Mouse (Mus musculus) MEL (cell line): ENCODE results near the gene 1700020D05Rik. TPM values are rescaled to one million over a fixed set of nuclear protein-coding genes. Genes with fewer than 3 reads are reported as not detected.
"Not testable (repeated sequence)": the region's sequence is repeated elsewhere in the genome, so short reads cannot be mapped to it uniquely, and the experiment has no call there.

Experiments
- DNase-seq: peaks from one replicate; pipeline ENCODE4 v3.0.0; 2011; ENCODE audit warnings: low read depth, low spot score
- H3K27ac ChIP-seq: 2 replicates; pipeline ENCODE4 v1.5.1; 2012; ENCODE audit warnings: low read depth, mild to moderate bottlenecking, control low read depth, low read length, moderate library complexity; ENCODE audit not compliant: control insufficient read depth
- H3K27me3 ChIP-seq, 2 experiments: fragments of 150-350 bp in 1 of 2; sonication (generic) in 1 of 2; 2 replicates each; pipeline ENCODE4 v1.6.1; 2012; ENCODE audit warnings: low read length in 2 of 2, mild to moderate bottlenecking in 2 of 2, improper control_type of control experiment in 1 of 2, moderate library complexity in 1 of 2; ENCODE audit not compliant: insufficient read depth in 2 of 2, control insufficient read depth in 1 of 2
- H3K36me3 ChIP-seq, 2 experiments: 2 replicates each; pipeline ENCODE4 v1.6.1; 2012 to 2014; ENCODE audit warnings: low read length in 2 of 2, improper control_type of control experiment in 1 of 2, inconsistent platforms in 1 of 2, mild to moderate bottlenecking in 1 of 2; ENCODE audit not compliant: insufficient read depth in 2 of 2, control insufficient read depth in 1 of 2
- H3K4me1 ChIP-seq, 2 experiments: fragments of 150-350 bp in 1 of 2; sonication (generic) in 1 of 2; 2 replicates each; pipeline ENCODE4 v1.6.1; 2012; ENCODE audit warnings: low read length in 2 of 2, improper control_type of control experiment in 1 of 2, mild to moderate bottlenecking in 1 of 2; ENCODE audit not compliant: insufficient read depth in 2 of 2, control insufficient read depth in 1 of 2
- H3K4me3 ChIP-seq, 2 experiments: fragments of 150-350 bp in 1 of 2; sonication (generic) in 1 of 2; 2 replicates each; pipeline ENCODE4 v1.5.1; 2012; ENCODE audit warnings: low read depth in 2 of 2, low read length in 2 of 2, mild to moderate bottlenecking in 2 of 2, moderate library complexity in 2 of 2, control low read depth in 1 of 2, improper control_type of control experiment in 1 of 2; ENCODE audit not compliant: control insufficient read depth in 1 of 2, insufficient read depth in 1 of 2
- H3K79me2 ChIP-seq: 2 replicates; pipeline ENCODE4 v1.6.1; 2012; ENCODE audit warnings: mild to moderate bottlenecking, low read length, moderate library complexity; ENCODE audit not compliant: control insufficient read depth, poor library complexity, insufficient read depth
- H3K9ac ChIP-seq: 2 replicates; pipeline ENCODE4 v1.6.1; 2012; ENCODE audit warnings: low read depth, mild to moderate bottlenecking, control low read depth, low read length, moderate library complexity; ENCODE audit not compliant: control insufficient read depth, poor library complexity, severe bottlenecking
- H3K9me3 ChIP-seq: fragments of 150-350 bp; sonication (generic); replicated peaks from 2 replicates; pipeline ENCODE4 v1.6.1; 2012; ENCODE audit warnings: mild to moderate bottlenecking, low read length, improper control_type of control experiment, moderate library complexity; ENCODE audit not compliant: insufficient read depth
- BHLHE40 ChIP-seq: IDR thresholded peaks from 2 replicates; pipeline ENCODE4 v1.6.1; 2012; ENCODE audit warnings: low read depth, mild to moderate bottlenecking, inconsistent platforms, low read length, improper control_type of control experiment, borderline replicate concordance
- E2F4 ChIP-seq: IDR thresholded peaks from 2 replicates; pipeline ENCODE4 v1.6.1; 2011; ENCODE audit warnings: low read depth, low read length, improper control_type of control experiment, borderline replicate concordance
- ELF1 ChIP-seq: IDR thresholded peaks from 2 replicates; pipeline ENCODE4 v1.6.1; 2014; ENCODE audit warnings: low read depth, mild to moderate bottlenecking, inconsistent platforms, low read length, improper control_type of control experiment, moderate library complexity
- ETS1 ChIP-seq: IDR thresholded peaks from 2 replicates; pipeline ENCODE4 v1.6.1; 2012; ENCODE audit warnings: low read depth, mild to moderate bottlenecking, inconsistent platforms, low read length, improper control_type of control experiment, moderate library complexity
- GATA1 ChIP-seq: IDR thresholded peaks from 2 replicates; pipeline ENCODE4 v1.6.1; 2011; ENCODE audit warnings: low read depth, low read length, improper control_type of control experiment
- HCFC1 ChIP-seq: IDR thresholded peaks from 2 replicates; pipeline ENCODE4 v1.6.1; 2012; ENCODE audit warnings: low read depth, mild to moderate bottlenecking, inconsistent platforms, low read length, improper control_type of control experiment, moderate library complexity
- JUND ChIP-seq: IDR thresholded peaks from 2 replicates; pipeline ENCODE4 v1.6.1; 2011; ENCODE audit warnings: low read depth, mild to moderate bottlenecking, improper control_type of control experiment, low read length
- MAFK ChIP-seq: IDR thresholded peaks from 2 replicates; pipeline ENCODE4 v1.6.1; 2011; ENCODE audit warnings: low read depth, mild to moderate bottlenecking, low read length, improper control_type of control experiment, borderline replicate concordance
- MAZ ChIP-seq: IDR thresholded peaks from 2 replicates; pipeline ENCODE4 v1.6.1; 2012; ENCODE audit warnings: low read depth, mild to moderate bottlenecking, inconsistent platforms, low read length, improper control_type of control experiment
- MXI1 ChIP-seq: IDR thresholded peaks from 2 replicates; pipeline ENCODE4 v1.6.1; 2011; ENCODE audit warnings: mild to moderate bottlenecking, low read depth, low read length, improper control_type of control experiment
- MYB ChIP-seq: IDR thresholded peaks from 2 replicates; pipeline ENCODE4 v1.6.1; 2011; ENCODE audit warnings: mild to moderate bottlenecking, low read depth, low read length, improper control_type of control experiment
- MYC ChIP-seq: IDR thresholded peaks from 2 replicates; pipeline ENCODE4 v1.6.1; 2011; ENCODE audit warnings: low read depth, mild to moderate bottlenecking, low read length, improper control_type of control experiment, moderate library complexity
- NELFE ChIP-seq: IDR thresholded peaks from 2 replicates; pipeline ENCODE4 v1.6.1; 2011; ENCODE audit warnings: low read depth, low read length, improper control_type of control experiment
- NRF1 ChIP-seq: IDR thresholded peaks from 2 replicates; pipeline ENCODE4 v1.6.1; 2014; ENCODE audit warnings: low read depth, mild to moderate bottlenecking, inconsistent platforms, low read length, improper control_type of control experiment, moderate library complexity; ENCODE audit not compliant: poor library complexity, insufficient read depth, severe bottlenecking
- POLR2A ChIP-seq, 2 experiments: IDR thresholded peaks; 2 replicates each; pipeline ENCODE4 v1.6.1; 2011 to 2012; ENCODE audit warnings: low read length in 2 of 2, mild to moderate bottlenecking in 2 of 2, control low read depth in 1 of 2, improper control_type of control experiment in 1 of 2, low read depth in 1 of 2, moderate library complexity in 1 of 2; ENCODE audit not compliant: control insufficient read depth in 1 of 2, insufficient read depth in 1 of 2, poor library complexity in 1 of 2
- POLR2AphosphoS2 ChIP-seq: IDR thresholded peaks from 2 replicates; pipeline ENCODE4 v1.6.1; 2011; ENCODE audit warnings: low read length, improper control_type of control experiment
- POLR2AphosphoS5 ChIP-seq: IDR thresholded peaks from 2 replicates; pipeline ENCODE4 v1.6.1; 2012; ENCODE audit warnings: low read depth, borderline replicate concordance, mild to moderate bottlenecking, inconsistent platforms, low read length, moderate library complexity, mixed read lengths
- RCOR1 ChIP-seq: IDR thresholded peaks from 2 replicates; pipeline ENCODE4 v1.6.1; 2012; ENCODE audit warnings: low read depth, mild to moderate bottlenecking, inconsistent platforms, low read length, improper control_type of control experiment
- SIN3A ChIP-seq: IDR thresholded peaks from 2 replicates; pipeline ENCODE4 v1.6.1; 2012; ENCODE audit warnings: low read length, improper control_type of control experiment, inconsistent platforms
- TAL1 ChIP-seq: IDR thresholded peaks from 2 replicates; pipeline ENCODE4 v1.6.1; 2012; ENCODE audit warnings: mild to moderate bottlenecking, inconsistent platforms, low read length, moderate library complexity, mixed read lengths
- TBP ChIP-seq: IDR thresholded peaks from 2 replicates; pipeline ENCODE4 v1.8.0; 2011; ENCODE audit warnings: low read depth, low read length, improper control_type of control experiment
- TCF12 ChIP-seq: IDR thresholded peaks from 2 replicates; pipeline ENCODE4 v1.6.1; 2014; ENCODE audit warnings: low read depth, mild to moderate bottlenecking, inconsistent platforms, low read length, improper control_type of control experiment, moderate library complexity
- UBTF ChIP-seq: IDR thresholded peaks from 2 replicates; pipeline ENCODE4 v1.6.1; 2012; ENCODE audit warnings: low read depth, mild to moderate bottlenecking, inconsistent platforms, low read length, improper control_type of control experiment, moderate library complexity, borderline replicate concordance; ENCODE audit not compliant: insufficient read depth
- ZC3H11A ChIP-seq: IDR thresholded peaks from 2 replicates; pipeline ENCODE4 v1.6.1; 2012; ENCODE audit warnings: low read depth, mild to moderate bottlenecking, inconsistent platforms, low read length, improper control_type of control experiment
- ZKSCAN1 ChIP-seq: IDR thresholded peaks from 2 replicates; pipeline ENCODE4 v1.6.1; 2012; ENCODE audit warnings: low read depth, mild to moderate bottlenecking, inconsistent platforms, low read length, improper control_type of control experiment, moderate library complexity
- ZMIZ1 ChIP-seq: IDR thresholded peaks from 2 replicates; pipeline ENCODE4 v1.6.1; 2012; ENCODE audit warnings: low read depth, mild to moderate bottlenecking, inconsistent platforms, low read length, improper control_type of control experiment, moderate library complexity
- ZNF384 ChIP-seq: IDR thresholded peaks from 2 replicates; pipeline ENCODE4 v1.6.1; 2012; ENCODE audit warnings: low read depth, mild to moderate bottlenecking, inconsistent platforms, low read length, improper control_type of control experiment
- polyA plus RNA-seq, 2 experiments: library from polyadenylated mRNA; stranded (reverse) in 1 of 2; unstranded in 1 of 2; fragments of >175 nt in 1 of 2; fragments of >200 nt in 1 of 2; gene quantifications; 2 replicates each; pipeline versions ENCODE4 v1.2.1 to v1.2.4; 2012; ENCODE audit warnings: low replicate concordance in 2 of 2, low read depth in 1 of 2; ENCODE audit not compliant: insufficient read length in 2 of 2, insufficient read depth in 1 of 2, missing spikeins in 1 of 2
- total RNA-seq: library from RNA; depleted of rRNA; stranded (reverse); fragments of 300-350 nt; gene quantifications from 2 replicates; pipeline ENCODE4 v1.2.3, GENCODE M21; 2012

Gene 1700020D05Rik
- total and polyA plus RNA-seq, 3 experiments, result 0.19 to 0.78 TPM; not detected in 1

GRCm38 (mm10) chr19:5490313-5490897 is 13.2 kb downstream of the 1700020D05Rik start, which contains the start of gene Cfl1 (continued):
- TF ChIP-seq TAL1 (no peak), UBTF (no peak), GATA1 (no peak), JUND (no peak), HCFC1 (peak; percentile 97), ELF1 (peak; percentile 93), SIN3A (peak; percentile 75; the same call in 1 of the 2 replicates), NELFE (peak; percentile 99), POLR2AphosphoS5 (peak; percentile 87; the same call in 1 of the 2 replicates)

GRCm38 (mm10) chr19:5489721-5490120 is 13.9 kb downstream of the 1700020D05Rik start:
- Histone ChIP-seq H3K4me1 (peaks cover 0 to 12% of the 10 kb centered on the region in 2 experiments; a peak in 2 of 4 replicates), H3K79me2 (peaks cover 31% of the 10 kb centered on the region), H3K27ac (peak overlapping the region; percentile 89), H3K9ac (peak overlapping the region; percentile 62), H3K36me3 (peaks cover 0 to 13% of the 10 kb centered on the region in 2 experiments), H3K4me3 (peak overlapping the region; percentile 52 to 58)
- not testable (repeated sequence) for H3K27me3 ChIP-seq, DNase-seq, H3K9me3 ChIP-seq
- peak; percentile 64; the same call in 1 of the 2 replicates for TF ChIP-seq E2F4

GRCm38 (mm10) chr19:5488878-5489571 is 14.6 kb downstream of the 1700020D05Rik start:
- Histone ChIP-seq H3K4me3 (peak overlapping the region; percentile 52 to 58), H3K4me1 (peaks cover 0 to 12% of the 10 kb centered on the region in 2 experiments; a peak in 2 of 4 replicates), H3K9ac (peak overlapping the region; percentile 69), H3K27ac (peak overlapping the region; percentile 89), H3K79me2 (peaks cover 31% of the 10 kb centered on the region), H3K9me3 (no peaks in the 10 kb centered on the region), H3K27me3 (no peaks in the 10 kb centered on the region), H3K36me3 (peaks cover 0 to 13% of the 10 kb centered on the region in 2 experiments)
- DNase-seq, result peak; percentile 99
- TF ChIP-seq ZNF384, result no peak
- no peak for TF ChIP-seq E2F4
- peak; percentile 71 for TF ChIP-seq ETS1
- no peak for TF ChIP-seq GATA1
- TF ChIP-seq TBP, result peak; percentile 95
- peak; percentile 56 to 93 for TF ChIP-seq POLR2A (IDR thresholded peaks at IDR 0.05; ENCODE audit: control insufficient read depth in 1 of 2, insufficient read depth in 1 of 2, low read depth in 1 of 2, low read length in 2 of 2, poor library complexity in 1 of 2)
- no peak for TF ChIP-seq BHLHE40
- TF ChIP-seq RCOR1, result no peak
- TF ChIP-seq UBTF, result no peak
- TF ChIP-seq ZKSCAN1, result no peak
- TF ChIP-seq TCF12, result peak; percentile 50; the same call in 1 of the 2 replicates
- TF ChIP-seq NRF1, result no peak
- TF ChIP-seq MAZ, result peak; percentile 94
- no peak for TF ChIP-seq MYB
- TF ChIP-seq POLR2AphosphoS2, result peak; percentile 70
- peak; percentile 83 for TF ChIP-seq NELFE
- no peak for TF ChIP-seq MAFK
- TF ChIP-seq ZC3H11A, result no peak
- TF ChIP-seq MYC, result no peak; the same call in none of the 2 replicates
- TF ChIP-seq ZMIZ1, result peak; percentile 60; the same call in 1 of the 2 replicates
- TF ChIP-seq MXI1, result peak; percentile 84
